Mouse (Mus musculus) left cerebral cortex, postnatal 14 days (tissue): ENCODE results near the gene Pola1. TPM values are rescaled to one million over a fixed set of nuclear protein-coding genes. Genes with fewer than 3 reads are reported as not detected.
"Not testable (repeated sequence)": the region's sequence is repeated elsewhere in the genome, so short reads cannot be mapped to it uniquely, and the experiment has no call there.

Experiments used
- DNase-seq, 2 experiments: peaks; one replicate each; pipeline ENCODE4 v3.0.0; 2021 to 2022; ENCODE audit warnings: low spot score in 2 of 2, mixed read lengths in 1 of 2
- intact Hi-C: fragments of 180-260 bp; cut with DNase I; formaldehyde crosslinking; loops from one replicate; pipeline ENCODE4 v1.15.1; 2025
- total RNA-seq, 2 experiments: library from RNA; stranded (reverse); gene quantifications; 2 replicates each; pipeline ENCODE4 v1.2.3; 2021

Gene Pola1
- total RNA-seq, 2 experiments from 2014 or later, result 6.0 to 7.4 TPM

DNA sequence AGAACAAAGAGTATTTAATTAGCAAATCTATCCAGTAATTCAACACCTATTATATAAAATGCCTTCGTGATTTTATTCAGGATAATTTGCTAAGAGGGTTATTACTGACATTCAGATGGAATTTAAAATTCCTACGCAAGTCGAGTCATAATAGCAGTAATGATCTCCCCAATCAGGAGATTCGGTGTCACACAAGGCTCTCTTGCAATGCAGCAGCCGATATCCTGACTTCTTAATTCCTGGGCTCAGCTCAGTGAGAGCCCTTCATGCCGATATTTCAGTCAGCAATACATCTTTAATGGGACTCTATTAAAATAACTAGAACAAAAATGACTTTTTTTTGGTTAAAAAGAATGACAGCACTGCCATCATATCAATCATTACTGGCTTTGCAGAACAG is 134.4 kb downstream of the Pola1 start:
- DNase-seq, result no peak
- intact Hi-C loops, result no loop called here

DNA sequence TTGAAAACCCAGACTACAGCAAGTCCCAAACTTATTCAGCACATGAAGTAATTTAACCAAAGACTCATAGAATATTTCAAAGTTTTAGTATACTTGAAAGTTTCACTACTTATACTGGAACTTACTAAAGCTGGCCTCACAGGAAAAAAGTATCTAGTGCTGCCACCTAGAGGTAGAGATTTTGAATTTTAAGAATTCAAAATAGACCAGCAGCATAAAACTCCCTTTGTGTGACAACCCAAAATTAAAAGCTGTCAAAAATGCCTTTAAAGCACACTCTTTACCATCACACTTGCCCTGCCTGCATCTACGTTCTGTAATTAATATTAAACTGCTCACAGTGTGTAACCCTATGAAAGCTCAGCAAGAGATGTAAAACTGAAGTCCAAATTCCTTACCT is 166.2 kb downstream of the Pola1 start:
- DNase-seq, result peak in 1 of 2 experiments; percentile 31
- intact Hi-C loops, result loop anchor here (5.0 to 10.0 kb wide), 2 partner anchors 163 to 181 kb away; partner anchors contain the start of gene Arx

DNA sequence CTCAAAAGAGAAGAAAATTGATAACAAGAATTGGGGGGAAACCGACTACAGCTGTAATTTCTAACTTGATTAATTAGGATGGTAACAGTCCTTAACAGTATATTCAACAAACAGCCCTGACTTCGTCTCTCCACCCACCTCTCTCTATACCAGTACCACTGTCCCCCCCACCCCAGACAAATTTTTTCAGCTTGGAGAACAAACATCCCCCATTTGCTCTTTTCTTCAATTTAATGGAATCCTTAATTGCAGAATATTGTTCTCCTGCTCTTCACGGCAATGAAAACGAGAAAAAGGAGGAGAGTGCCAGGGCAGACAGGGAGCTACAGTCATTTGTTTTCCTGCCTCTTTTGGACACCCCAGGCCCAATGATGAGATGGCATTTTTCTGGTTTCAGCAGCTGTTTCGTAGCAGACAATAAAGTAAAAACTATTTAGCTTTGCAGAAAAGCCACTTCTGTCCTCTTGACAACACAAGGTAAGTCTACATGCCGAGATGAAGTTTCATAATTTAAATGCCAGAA is 202.2 kb downstream of the Pola1 start:
- no peak for DNase-seq

DNA sequence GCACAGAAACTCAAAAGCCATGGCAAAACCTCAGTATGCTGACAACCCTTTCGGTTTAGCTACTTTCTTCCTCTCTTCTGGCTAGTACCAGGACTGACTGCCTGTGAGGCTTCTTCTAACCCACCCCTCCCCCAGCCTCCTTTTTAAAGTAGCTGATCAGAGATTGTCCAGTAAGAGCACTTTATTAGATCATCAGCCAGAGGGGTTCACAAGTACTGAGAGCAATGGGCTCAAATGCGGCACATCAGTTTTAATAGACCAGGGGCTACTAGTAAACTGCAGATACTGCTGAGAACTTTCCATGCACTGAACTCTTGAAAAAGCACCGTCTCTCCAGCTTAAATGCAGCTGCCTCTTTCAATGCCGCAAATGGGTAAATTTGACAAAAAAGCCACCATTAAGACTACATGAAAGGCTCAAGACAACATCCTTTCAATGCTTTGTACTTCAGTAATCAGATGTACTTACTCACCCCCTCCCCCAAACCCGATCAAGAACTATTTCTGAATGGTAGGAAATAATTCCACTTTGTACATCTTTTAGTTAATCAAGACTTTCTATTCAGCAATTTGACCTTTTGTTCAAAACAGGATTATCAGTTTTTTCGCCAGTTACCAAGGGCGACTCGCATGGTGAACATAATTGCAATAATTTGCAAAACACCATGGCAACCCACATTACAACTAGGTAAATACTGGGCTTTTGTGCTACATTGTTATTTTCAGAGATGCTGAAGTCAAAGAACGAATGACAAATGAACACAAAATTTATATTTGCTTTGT is 202.8 kb downstream of the Pola1 start:
- no peak for DNase-seq
- intact Hi-C loops, result no loop called here

More for the DNA sequence above, 202.2 kb downstream of the Pola1 start:
- intact Hi-C loops, result no loop called here

DNA sequence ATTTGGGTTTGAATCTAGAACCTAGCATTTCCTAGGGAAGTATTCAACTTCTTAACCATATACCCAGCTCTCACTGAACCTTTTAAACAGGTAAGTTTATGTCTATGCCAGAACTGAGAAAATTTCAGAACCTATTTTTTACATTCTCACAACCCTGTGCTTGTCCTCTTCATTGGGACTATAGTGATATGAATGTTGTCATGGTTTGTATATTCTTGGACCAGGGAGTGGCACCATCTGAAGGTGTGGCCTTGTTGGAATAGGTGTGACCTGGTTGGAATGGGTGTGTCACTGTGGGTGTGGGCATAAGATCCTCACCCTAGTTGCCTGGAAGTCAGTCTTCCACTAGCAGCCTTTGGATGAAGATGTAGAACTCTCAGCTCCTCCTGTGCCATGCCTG is 231.1 kb downstream of the Pola1 start:
- DNase-seq, intact Hi-C loops: not testable (repeated sequence)

DNA sequence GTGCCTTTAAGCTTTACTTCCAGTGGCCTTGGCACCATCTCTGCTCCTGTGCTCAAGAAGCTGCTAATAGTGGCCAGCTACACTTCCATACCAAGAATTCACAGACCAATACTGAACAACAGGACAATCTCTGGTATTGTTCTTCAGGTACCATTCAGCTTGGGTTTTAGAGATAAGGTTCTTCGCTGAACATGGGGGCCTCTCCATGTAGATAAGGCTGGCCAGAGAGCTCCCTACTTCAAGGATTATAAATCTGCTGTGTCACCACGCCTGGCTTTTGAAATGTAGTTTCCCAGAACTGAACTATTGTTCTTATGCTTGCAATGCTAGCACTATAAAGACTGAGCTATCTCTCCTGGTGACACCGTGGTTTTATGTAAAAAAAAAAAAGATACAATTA is 234.9 kb downstream of the Pola1 start:
- intact Hi-C loops, result no loop called here
- DNase-seq, result no peak

DNA sequence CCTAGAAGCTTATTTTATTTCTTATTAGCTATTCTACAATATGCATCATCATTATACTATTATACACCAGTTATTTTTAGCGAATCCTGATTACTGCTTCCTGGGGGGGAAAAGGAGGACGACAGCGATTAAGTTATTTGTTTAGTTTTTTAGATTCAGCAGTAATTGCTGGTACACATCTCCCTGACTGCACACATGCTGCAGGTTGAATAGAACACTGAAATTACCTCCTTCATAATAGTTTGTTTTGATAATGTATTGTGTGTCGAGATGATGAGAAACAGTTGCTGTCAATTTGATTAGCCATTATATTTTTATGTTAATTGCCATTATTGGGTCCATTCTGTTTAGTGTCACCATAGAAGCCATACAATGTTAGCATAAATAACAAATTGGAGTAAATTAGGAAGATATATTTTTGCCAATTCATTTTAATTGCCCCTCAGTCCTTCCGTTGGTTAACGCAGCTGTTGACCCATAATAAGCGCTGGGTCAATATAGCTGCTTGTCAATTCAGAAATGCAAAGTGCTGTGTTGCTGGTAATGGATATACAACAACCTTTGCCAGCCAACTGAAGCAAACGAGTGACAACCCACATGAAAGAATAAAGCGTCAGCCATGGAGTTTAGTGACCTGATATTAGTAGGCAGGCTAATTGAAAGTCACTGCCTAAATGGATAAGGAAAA is 254.5 kb downstream of the Pola1 start:
- intact Hi-C loops, result no loop called here
- DNase-seq, result no peak

DNA sequence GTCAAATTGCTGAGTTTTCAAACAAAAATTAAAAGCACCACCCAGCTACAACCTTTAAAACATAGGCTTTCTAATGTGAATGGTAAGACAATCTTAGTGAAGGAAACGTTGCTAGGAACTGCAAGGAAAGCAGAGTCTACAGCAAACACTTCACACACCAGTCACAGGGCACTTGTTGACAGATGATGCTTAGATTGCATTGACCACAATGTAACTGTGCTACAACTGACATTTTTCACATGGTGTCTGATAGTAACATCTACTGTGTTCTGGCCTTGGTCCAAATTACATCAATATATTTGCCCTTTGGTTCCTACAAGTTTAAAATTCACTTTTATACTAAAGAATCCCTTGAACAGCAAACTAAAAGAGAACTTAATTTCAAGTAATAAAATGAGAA is 258.5 kb downstream of the Pola1 start:
- intact Hi-C loops, result no loop called here

DNA sequence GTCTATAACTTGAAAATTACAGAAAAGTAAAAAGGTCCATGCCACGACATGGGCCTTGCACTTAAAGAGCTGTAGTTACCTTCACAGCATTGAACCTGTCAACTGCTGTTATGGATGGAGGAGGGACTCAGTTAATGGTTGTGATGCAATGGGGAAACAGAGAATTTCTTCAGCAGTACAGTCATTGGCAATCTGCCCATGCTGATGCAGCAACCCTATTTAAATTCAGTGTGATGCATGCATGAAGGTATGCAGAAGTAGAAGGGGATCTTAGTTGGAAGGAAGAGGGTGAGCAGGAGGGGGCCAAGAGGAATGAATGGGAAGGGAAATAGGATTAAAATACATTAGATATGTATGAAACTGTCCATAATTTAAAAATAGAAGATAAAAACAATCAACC is 262.2 kb downstream of the Pola1 start:
- intact Hi-C loops, result no loop called here
- no peak for DNase-seq

More for the DNA sequence above, 258.5 kb downstream of the Pola1 start:
- no peak for DNase-seq

DNA sequence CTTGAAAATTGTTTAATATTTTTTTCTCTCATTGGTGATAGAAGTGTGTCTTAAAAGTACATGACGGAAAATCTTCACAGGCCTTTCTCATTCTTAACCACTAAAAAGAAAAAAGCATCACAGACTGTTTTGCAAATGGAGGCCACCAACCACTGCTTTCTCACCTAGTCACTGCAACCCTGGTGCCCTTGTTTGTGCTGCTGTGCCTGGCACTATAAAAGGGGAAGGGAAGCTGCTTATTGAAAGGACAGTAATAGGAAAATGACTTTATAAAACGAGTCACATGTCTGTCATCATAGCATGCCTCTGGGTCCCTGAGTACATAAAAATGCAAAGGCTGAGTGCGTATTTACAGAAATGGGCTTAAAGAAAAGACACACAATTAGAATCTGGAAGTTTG is 263.7 kb downstream of the Pola1 start:
- no peak for DNase-seq
- intact Hi-C loops, result no loop called here

DNA sequence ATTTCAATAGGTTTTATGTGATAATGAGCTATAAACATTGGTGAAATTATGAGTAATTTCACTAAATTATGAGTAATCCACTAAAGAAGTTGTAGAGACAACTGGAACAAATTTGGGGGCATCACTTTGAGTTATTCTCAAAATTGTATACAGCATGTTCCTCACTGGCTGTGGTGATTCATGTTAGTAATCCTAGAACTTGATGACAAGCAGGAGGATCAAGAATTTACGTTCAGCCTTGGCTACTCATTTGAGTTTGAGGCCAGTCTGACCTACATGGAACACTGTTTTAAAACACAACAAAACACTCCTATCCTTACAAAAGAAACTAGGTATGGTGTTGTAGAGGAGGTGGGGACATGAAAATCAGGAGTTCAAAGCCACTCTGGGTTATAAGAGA is 310.6 kb downstream of the Pola1 start:
- no peak for DNase-seq
- intact Hi-C loops, result no loop called here

DNA sequence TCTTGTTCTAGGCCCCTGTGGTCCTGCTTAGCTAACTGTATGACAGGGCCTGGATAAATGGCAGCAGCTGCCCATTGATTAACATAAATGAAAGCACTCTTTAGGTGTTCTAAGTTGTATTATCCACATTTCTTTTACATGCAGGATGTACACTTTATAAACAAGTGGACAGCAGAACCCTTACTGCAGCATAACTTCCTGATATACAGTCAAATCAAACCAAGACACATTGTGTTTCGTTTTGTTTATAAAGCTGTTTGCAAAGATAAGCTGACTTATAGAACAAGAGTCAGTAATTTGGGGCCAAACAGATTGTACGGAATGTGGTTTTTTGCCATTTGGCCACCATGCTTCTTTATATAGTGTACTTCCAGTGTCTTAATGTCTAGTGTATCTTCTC is 312.0 kb downstream of the Pola1 start:
- DNase-seq, result no peak
- intact Hi-C loops, result no loop called here

DNA sequence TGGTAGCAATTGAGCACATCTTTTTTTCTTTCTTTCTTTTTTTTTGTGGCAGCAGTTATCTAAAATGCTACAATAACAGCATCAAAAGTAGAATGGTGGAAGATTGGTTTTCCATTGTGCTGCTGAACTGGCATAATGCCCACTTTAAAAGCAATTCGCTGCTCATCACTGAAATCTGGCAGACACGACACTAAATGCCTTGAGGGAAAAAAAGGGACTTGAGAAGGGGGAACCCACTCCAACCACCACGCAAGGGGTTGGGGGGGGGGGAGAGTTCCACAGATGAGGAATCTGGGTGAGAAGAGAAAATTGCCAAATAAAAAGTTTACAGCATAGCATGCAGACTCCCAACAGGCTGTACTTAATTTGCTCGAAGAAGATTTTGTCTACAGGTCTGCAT is 314.4 kb downstream of the Pola1 start:
- DNase-seq, result no peak
- intact Hi-C loops, result no loop called here

DNA sequence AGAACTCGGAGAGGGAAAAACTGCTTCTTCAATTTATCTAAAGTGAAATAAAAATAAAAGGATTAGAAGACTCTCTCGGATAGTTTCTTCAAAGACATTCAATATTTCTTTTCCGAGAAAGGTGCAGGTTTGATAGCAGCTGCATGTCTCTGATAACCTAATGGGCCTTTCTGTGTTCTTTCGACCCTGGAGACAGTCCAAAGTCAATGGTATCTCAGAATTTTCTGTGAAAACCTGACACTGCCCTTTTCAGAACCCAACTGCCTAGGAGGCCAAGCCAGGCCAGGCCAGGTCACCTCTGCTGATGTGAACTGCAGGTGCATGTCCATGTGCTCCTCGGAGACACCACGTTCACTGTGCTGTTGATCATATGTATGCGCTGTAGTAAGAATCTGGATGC is 326.2 kb downstream of the Pola1 start:
- DNase-seq, result no peak

DNA sequence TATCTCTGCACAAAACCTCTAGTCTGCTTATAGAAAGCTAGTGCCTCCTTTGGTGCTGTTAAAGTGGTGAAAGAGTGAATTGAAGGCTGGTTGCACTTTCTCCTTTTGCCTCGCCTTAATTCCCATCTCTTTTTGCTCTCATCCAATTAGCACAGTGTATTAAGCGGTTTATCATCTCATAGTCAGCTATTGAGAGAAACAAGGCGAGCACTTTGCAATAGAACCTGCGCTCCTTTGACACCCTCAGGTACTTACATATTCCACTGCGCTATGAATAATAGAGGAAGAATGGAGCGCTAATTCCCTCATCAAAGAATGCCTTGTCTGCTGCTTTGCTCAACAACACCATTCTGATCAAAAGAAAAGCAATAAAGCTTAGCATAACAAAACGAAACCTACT is 330.2 kb downstream of the Pola1 start:
- intact Hi-C loops, result loop anchor here (5.0 kb wide), 1 partner anchor 166 kb away; no protein-coding TSS in a partner anchor
- no peak for DNase-seq

More for the DNA sequence above, 326.2 kb downstream of the Pola1 start:
- intact Hi-C loops, result no loop called here

DNA sequence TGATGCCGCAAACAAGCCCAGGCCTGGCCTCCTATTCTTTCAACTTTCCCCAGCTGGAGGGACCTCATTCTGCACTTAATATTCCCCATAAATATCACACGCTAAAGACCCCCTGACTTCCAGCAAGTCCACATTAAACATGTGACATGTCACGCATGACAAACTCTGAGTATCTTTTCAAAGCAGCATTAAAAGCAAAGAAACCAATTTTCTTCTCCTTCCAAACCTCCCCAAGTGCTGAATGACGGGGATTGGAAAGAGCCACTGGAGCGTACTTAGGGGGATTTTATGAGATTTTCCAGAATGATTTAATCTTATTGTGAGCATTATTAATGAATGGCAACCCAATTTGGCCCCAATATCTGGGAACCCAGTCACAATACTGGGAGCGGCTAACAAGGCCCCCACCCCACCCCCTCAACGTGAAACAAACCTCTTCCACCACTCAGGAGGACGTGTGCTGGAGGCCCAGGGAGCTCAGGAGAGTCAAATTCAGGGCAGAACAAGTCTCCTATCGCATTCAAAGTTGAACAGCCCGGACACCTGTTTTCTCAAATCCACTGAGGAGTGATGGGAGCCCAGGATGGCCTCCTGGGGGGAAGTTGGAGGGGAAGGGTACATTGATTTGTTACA is 331.7 kb downstream of the Pola1 start:
- intact Hi-C loops, result loop anchor here (5.0 kb wide), 1 partner anchor 167 kb away; no protein-coding TSS in a partner anchor
- no peak for DNase-seq

DNA sequence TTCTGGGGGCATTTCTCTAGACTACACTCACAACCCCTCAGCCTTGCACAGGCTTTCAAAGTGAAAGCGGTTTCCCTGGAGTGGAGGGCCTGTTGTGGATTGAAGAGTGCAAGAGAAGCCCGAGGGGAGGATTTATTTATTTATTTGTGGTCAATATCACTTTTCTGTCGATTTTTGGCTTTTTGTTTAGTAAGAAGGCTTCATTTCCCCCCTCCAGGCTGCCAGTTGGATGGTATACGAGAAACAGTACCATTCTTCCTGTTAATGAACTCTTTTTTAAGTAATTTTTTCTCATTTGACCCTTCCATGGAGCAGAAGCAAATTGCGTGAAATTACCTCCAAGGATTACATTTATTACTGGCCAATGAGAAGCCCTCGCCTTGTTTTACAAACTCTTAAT is 332.2 kb downstream of the Pola1 start:
- no peak for DNase-seq
- intact Hi-C loops, result loop anchor here (5.0 kb wide), 1 partner anchor 168 kb away; no protein-coding TSS in a partner anchor

DNA sequence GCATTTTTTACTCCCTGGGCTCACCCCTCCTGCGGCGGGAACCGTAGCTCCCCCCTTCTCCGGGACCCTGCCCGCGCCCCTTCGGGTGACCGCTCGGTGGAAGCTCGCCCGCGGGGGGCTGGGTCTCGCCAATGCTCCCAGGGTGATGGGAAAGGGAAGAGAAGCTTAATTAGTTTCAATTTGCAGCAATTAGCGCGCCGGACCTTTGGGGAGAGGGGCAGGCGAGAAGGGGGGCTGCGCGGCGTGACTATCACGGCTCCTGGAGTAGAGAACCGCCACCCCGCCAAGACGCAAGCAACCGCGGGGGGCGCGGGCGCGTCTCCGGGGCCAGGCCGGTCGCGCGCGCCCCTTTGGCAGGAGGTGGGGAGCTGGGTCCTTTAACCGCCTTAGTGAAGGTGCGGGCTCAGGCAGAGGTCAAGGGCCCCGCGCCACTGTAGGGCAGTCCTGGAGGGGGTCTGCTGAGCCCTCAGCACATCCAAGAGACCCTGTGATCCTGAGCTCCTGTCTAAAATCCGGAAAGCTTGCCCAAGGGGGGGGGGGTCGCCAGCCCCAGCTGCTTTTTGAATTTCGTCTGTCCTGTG is 332.8 kb downstream of the Pola1 start:
- no peak for DNase-seq
- intact Hi-C loops, result no loop called here

DNA sequence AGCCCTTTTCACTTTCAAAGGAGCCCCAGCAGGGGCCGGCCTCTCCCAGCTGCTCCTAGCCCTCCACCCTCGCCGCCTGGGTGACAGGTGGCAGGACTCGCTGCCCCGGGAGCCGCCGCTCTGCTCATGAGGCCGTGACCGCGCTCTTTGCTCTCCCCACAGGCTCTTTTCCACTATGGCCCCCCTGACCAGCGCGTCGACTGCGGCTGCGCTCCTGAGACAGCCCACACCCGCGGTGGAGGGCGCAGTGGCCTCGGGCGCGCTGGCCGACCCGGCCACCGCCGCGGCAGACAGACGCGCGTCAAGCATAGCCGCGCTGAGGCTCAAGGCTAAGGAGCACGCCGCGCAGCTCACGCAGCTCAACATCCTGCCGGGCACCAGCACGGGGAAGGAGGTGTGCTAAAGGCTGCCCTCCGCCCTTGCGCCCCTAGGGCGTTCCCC is 334.9 kb downstream of the Pola1 start:
- DNase-seq, result no peak

DNA sequence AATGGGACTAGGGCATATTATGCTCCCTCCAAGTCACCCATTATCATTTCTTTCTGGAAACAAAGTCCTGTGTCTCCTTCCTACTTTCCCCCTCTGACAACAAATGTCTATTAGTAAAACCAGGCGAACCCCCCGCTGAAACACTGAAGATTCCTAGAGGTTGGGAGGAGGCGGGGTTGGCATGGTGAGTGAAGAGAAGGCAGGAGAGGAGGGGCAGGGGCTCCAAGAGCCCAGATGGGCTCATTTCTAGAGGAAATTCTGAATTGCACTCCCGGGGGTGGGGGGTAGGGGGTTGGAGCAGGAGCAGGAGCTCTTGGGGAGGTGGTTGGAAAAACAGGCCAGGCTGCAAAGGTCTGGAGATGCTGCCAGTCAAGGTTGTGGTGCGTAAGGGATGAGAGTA is 336.1 kb downstream of the Pola1 start:
- no peak for DNase-seq
- intact Hi-C loops, result no loop called here

More for the DNA sequence above, 334.9 kb downstream of the Pola1 start:
- intact Hi-C loops, result no loop called here
